Mouse (Mus musculus) limb, embryonic 15.5 days (tissue): Measurements from ENCODE around the gene Ipcef1. TPM values are rescaled to one million over a fixed set of nuclear protein-coding genes. Genes with fewer than 3 reads are reported as not detected.

Experiments
- ATAC-seq: fragments of 200-750 bp; cut with Nextera tagmentation; 2 replicates; pipeline ENCODE4 v1.8.0; 2017; ENCODE audit warnings: low read depth, moderate TSS enrichment; ENCODE audit not compliant: insufficient number of reproducible peaks, low FRiP score, low TSS enrichment
- H3K27ac ChIP-seq: fragments of 300-500 bp; sonication (generic); 2 replicates; pipeline ENCODE4 v1.5.1; 2015; ENCODE audit warnings: moderate library complexity, mild to moderate bottlenecking, inconsistent platforms
- H3K27me3 ChIP-seq: fragments of 300-500 bp; sonication (generic); 2 replicates; pipeline ENCODE4 v1.6.1; 2015; ENCODE audit warnings: inconsistent platforms
- H3K36me3 ChIP-seq: fragments of 300-500 bp; sonication (generic); 2 replicates; pipeline ENCODE4 v1.6.1; 2015; ENCODE audit warnings: inconsistent platforms
- H3K4me1 ChIP-seq: fragments of 300-500 bp; sonication (generic); 2 replicates; pipeline ENCODE4 v1.6.1; 2015; ENCODE audit warnings: inconsistent platforms
- H3K4me2 ChIP-seq: fragments of 300-500 bp; sonication (generic); 2 replicates; pipeline ENCODE4 v1.6.1; 2015; ENCODE audit warnings: mild to moderate bottlenecking, inconsistent platforms
- H3K4me3 ChIP-seq: fragments of 300-500 bp; sonication (generic); 2 replicates; pipeline ENCODE4 v1.5.1; 2015; ENCODE audit warnings: mild to moderate bottlenecking, inconsistent platforms
- H3K9ac ChIP-seq: fragments of 300-500 bp; sonication (generic); 2 replicates; pipeline ENCODE4 v1.6.1; 2015; ENCODE audit warnings: inconsistent platforms
- H3K9me3 ChIP-seq: fragments of 300-500 bp; sonication (generic); 2 replicates; pipeline ENCODE4 v1.6.1; 2016; ENCODE audit warnings: inconsistent platforms
- WGBS: fragments of 180-500 bp; shearing (Covaris S2); methylation state at CpG from one replicate; pipeline ENCODE4 v1.1.7; 2015; 5-methylcytosine and 5-hydroxymethylcytosine counted together
- polyA plus RNA-seq: library from polyadenylated mRNA; unstranded; fragments of >200 nt; fragmentation: Nextera tagmentation; extraction: Ambion mirVana; gene quantifications from 2 replicates; pipeline ENCODE4 v1.2.1, GENCODE M21; 2015

Gene Ipcef1
- polyA plus RNA-seq, 1 experiment from 2014 or later, result 0.14 TPM

- peak; percentile 67 for ATAC-seq
- no peaks in the 10 kb centered on the region for H3K36me3 ChIP-seq
- no peaks in the 10 kb centered on the region for H3K9me3 ChIP-seq
- no peak overlapping the region for H3K4me3 ChIP-seq
- H3K4me1 ChIP-seq, result peaks cover 2% of the 10 kb centered on the region; the same call in 1 of the 2 replicates
- H3K4me2 ChIP-seq, result no peak overlapping the region
- peak overlapping the region; percentile 35; the same call in 1 of the 2 replicates for H3K27ac ChIP-seq
- 51% methylated on average over 4 of the region's 4 CpGs for WGBS
- no peak overlapping the region for H3K9ac ChIP-seq
- H3K27me3 ChIP-seq, result no peaks in the 10 kb centered on the region
Measured at GRCm38 (mm10) chr10:6987399-6988098, 64.7 kb downstream of the Ipcef1 start.

GRCm38 (mm10) chr10:6986246-6986645, 66.0 kb downstream of the Ipcef1 start:
- 86% methylated on average over 4 of the region's 4 CpGs for WGBS
- Histone ChIP-seq H3K4me2 (no peak overlapping the region), H3K27me3 (no peaks in the 10 kb centered on the region), H3K27ac (no peak overlapping the region), H3K9ac (no peak overlapping the region), H3K4me1 (peaks cover 2% of the 10 kb centered on the region; the same call in 1 of the 2 replicates), H3K36me3 (no peaks in the 10 kb centered on the region), H3K4me3 (no peak overlapping the region), H3K9me3 (no peaks in the 10 kb centered on the region)
- no peak for ATAC-seq

- no peaks in the 10 kb centered on the region for H3K36me3 ChIP-seq
- H3K4me3 ChIP-seq, result no peak overlapping the region
- no peak overlapping the region for H3K27ac ChIP-seq
- WGBS, result 83% methylated on average over 2 of the region's 2 CpGs
- H3K4me2 ChIP-seq, result no peak overlapping the region
- peaks cover 2% of the 10 kb centered on the region; the same call in 1 of the 2 replicates for H3K4me1 ChIP-seq
- no peaks in the 10 kb centered on the region for H3K9me3 ChIP-seq
- no peaks in the 10 kb centered on the region for H3K27me3 ChIP-seq
- H3K9ac ChIP-seq, result no peak overlapping the region
- no peak for ATAC-seq
Measured at GRCm38 (mm10) chr10:6983431-6983830, 68.8 kb downstream of the Ipcef1 start.

GRCm38 (mm10) chr10:6982751-6983151, 69.5 kb downstream of the Ipcef1 start:
- ATAC-seq, result no peak
- H3K27ac ChIP-seq, result no peak overlapping the region
- peaks cover 2% of the 10 kb centered on the region; the same call in 1 of the 2 replicates for H3K4me1 ChIP-seq
- no peak overlapping the region for H3K9ac ChIP-seq
- H3K36me3 ChIP-seq, result no peaks in the 10 kb centered on the region
- 61% methylated on average over 2 of the region's 2 CpGs for WGBS
- no peaks in the 10 kb centered on the region for H3K9me3 ChIP-seq
- no peak overlapping the region for H3K4me3 ChIP-seq
- H3K27me3 ChIP-seq, result no peaks in the 10 kb centered on the region
- no peak overlapping the region for H3K4me2 ChIP-seq

GRCm38 (mm10) chr10:6980236-6980635, 72.0 kb downstream of the Ipcef1 start:
- no peaks in the 10 kb centered on the region for H3K27me3 ChIP-seq
- H3K36me3 ChIP-seq, result no peaks in the 10 kb centered on the region
- WGBS, result 7% methylated on average over 6 of the region's 6 CpGs
- H3K4me3 ChIP-seq, result peak overlapping the region; percentile 13; the same call in 1 of the 2 replicates
- no peak for ATAC-seq
- no peaks in the 10 kb centered on the region for H3K9me3 ChIP-seq
- H3K4me1 ChIP-seq, result no peaks in the 10 kb centered on the region
- no peak overlapping the region for H3K9ac ChIP-seq
- H3K27ac ChIP-seq, result no peak overlapping the region
- peak overlapping the region; percentile 34 for H3K4me2 ChIP-seq

- ATAC-seq, result no peak
- H3K36me3 ChIP-seq, result no peaks in the 10 kb centered on the region
- H3K4me2 ChIP-seq, result peak overlapping the region; percentile 34
- WGBS, result 28% methylated on average over 8 of the region's 8 CpGs
- H3K9ac ChIP-seq, result no peak overlapping the region
- H3K9me3 ChIP-seq, result no peaks in the 10 kb centered on the region
- H3K4me3 ChIP-seq, result peak overlapping the region; percentile 13; the same call in 1 of the 2 replicates
- H3K27ac ChIP-seq, result no peak overlapping the region
- H3K4me1 ChIP-seq, result no peaks in the 10 kb centered on the region
- H3K27me3 ChIP-seq, result no peaks in the 10 kb centered on the region
Measured at GRCm38 (mm10) chr10:6979789-6980188, 72.5 kb downstream of the Ipcef1 start.

GRCm38 (mm10) chr10:6979216-6979615, 73.1 kb downstream of the Ipcef1 start:
- no peaks in the 10 kb centered on the region for H3K36me3 ChIP-seq
- H3K4me2 ChIP-seq, result no peak overlapping the region
- no peak overlapping the region for H3K9ac ChIP-seq
- no peak overlapping the region for H3K27ac ChIP-seq
- H3K27me3 ChIP-seq, result no peaks in the 10 kb centered on the region
- H3K4me3 ChIP-seq, result no peak overlapping the region
- no peak for ATAC-seq
- H3K4me1 ChIP-seq, result no peaks in the 10 kb centered on the region
- 44% methylated on average over 7 of the region's 7 CpGs for WGBS
- H3K9me3 ChIP-seq, result no peaks in the 10 kb centered on the region

- Histone ChIP-seq H3K36me3 (no peaks in the 10 kb centered on the region), H3K4me2 (no peak overlapping the region), H3K9ac (no peak overlapping the region), H3K4me3 (no peak overlapping the region), H3K9me3 (no peaks in the 10 kb centered on the region), H3K27me3 (no peaks in the 10 kb centered on the region), H3K27ac (no peak overlapping the region), H3K4me1 (no peaks in the 10 kb centered on the region)
- 90% methylated on average over 1 of the region's 1 CpGs for WGBS
- no peak for ATAC-seq
Measured at GRCm38 (mm10) chr10:6978733-6979132, 73.5 kb downstream of the Ipcef1 start.

GRCm38 (mm10) chr10:6977843-6978242, 74.4 kb downstream of the Ipcef1 start:
- H3K36me3 ChIP-seq, result no peaks in the 10 kb centered on the region
- H3K27me3 ChIP-seq, result no peaks in the 10 kb centered on the region
- ATAC-seq, result no peak
- no peak overlapping the region for H3K9ac ChIP-seq
- 84% methylated on average over 2 of the region's 2 CpGs for WGBS
- no peaks in the 10 kb centered on the region for H3K4me1 ChIP-seq
- no peak overlapping the region for H3K27ac ChIP-seq
- no peak overlapping the region for H3K4me2 ChIP-seq
- no peaks in the 10 kb centered on the region for H3K9me3 ChIP-seq
- no peak overlapping the region for H3K4me3 ChIP-seq

GRCm38 (mm10) chr10:6968334-6968733, 83.9 kb downstream of the Ipcef1 start:
- Histone ChIP-seq H3K4me2 (no peak overlapping the region), H3K9me3 (no peaks in the 10 kb centered on the region), H3K9ac (no peak overlapping the region), H3K27me3 (no peaks in the 10 kb centered on the region), H3K4me3 (no peak overlapping the region), H3K36me3 (no peaks in the 10 kb centered on the region), H3K4me1 (no peaks in the 10 kb centered on the region), H3K27ac (no peak overlapping the region)
- no peak for ATAC-seq
- 91% methylated on average over 1 of the region's 1 CpGs for WGBS

GRCm38 (mm10) chr10:6967588-6968242, 84.6 kb downstream of the Ipcef1 start:
- no peaks in the 10 kb centered on the region for H3K4me1 ChIP-seq
- no peak for ATAC-seq
- H3K27ac ChIP-seq, result no peak overlapping the region
- no peak overlapping the region for H3K4me3 ChIP-seq
- no peaks in the 10 kb centered on the region for H3K27me3 ChIP-seq
- H3K9ac ChIP-seq, result no peak overlapping the region
- no peak overlapping the region for H3K4me2 ChIP-seq
- WGBS, result 77% methylated on average over 8 of the region's 8 CpGs
- H3K9me3 ChIP-seq, result no peaks in the 10 kb centered on the region
- H3K36me3 ChIP-seq, result no peaks in the 10 kb centered on the region

- H3K4me1 ChIP-seq, result no peaks in the 10 kb centered on the region
- H3K27me3 ChIP-seq, result no peaks in the 10 kb centered on the region
- no peak overlapping the region for H3K4me2 ChIP-seq
- no peaks in the 10 kb centered on the region for H3K9me3 ChIP-seq
- 84% methylated on average over 5 of the region's 5 CpGs for WGBS
- no peak overlapping the region for H3K9ac ChIP-seq
- no peak overlapping the region for H3K4me3 ChIP-seq
- no peaks in the 10 kb centered on the region for H3K36me3 ChIP-seq
- no peak for ATAC-seq
- no peak overlapping the region for H3K27ac ChIP-seq
Measured at GRCm38 (mm10) chr10:6958791-6959190, 93.5 kb downstream of the Ipcef1 start.
